Mouse (Mus musculus) lung, adult 2 months (tissue): Measurements from ENCODE around the gene Fus.

Experiments
- CTCF ChIP-seq: fragments of 200-500 bp; IDR thresholded peaks from 2 replicates; pipeline ENCODE4 v1.5.1; 2011; ENCODE audit warnings: mild to moderate bottlenecking, low read length, control low read depth; ENCODE audit not compliant: insufficient read depth
- POLR2A ChIP-seq: fragments of 200-500 bp; IDR thresholded peaks from 2 replicates; pipeline ENCODE4 v1.6.1; 2011; ENCODE audit warnings: low read depth, mild to moderate bottlenecking, control low read depth, low read length, borderline replicate concordance; ENCODE audit errors: extremely low read depth

DNA sequence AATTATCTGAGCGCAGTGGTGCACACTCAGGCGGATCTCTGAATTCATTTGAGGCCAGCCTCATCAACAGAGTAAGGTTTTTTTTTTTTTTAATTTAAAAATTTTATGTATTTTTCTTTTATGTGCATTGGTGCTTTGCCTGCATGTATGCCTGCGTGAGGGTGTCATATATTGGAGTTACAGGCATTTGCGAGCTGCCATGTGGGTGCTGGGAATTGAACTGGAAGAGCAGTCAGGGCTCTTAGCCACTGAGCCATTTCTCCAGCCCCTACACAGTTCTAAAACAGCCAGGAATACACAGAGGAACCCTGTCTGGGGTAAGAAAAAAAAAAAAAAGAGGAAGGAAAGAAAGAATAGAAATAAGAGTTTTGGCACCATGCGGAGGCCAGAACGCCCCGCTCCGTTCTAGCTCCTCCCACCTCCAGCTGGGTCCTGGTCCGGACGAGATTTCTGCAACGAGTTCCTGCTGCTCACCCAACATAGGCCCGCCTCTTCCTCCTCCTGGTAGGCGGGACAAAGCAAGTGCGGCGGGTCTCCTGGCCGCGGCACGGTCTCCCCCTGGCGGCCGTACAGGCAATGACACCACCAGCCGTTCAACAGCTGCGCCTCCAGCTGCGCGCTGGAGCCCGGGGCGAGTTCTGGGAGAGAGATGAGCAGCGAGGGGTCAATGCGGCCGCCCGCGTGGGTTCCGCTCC, 32.1 kb upstream of the Fus start:
- TF ChIP-seq CTCF (peak; percentile 51), POLR2A (peak; percentile 68; the same call in 1 of the 2 replicates)
